Mouse (Mus musculus) heart, adult 2 months (tissue): ENCODE measurements at regions not wholly inside any gene's neighbourhood (a gene's known extent, or its start where the extent isn't known, plus 50 kb on each side); places are given as distances from the start of the nearest gene placed in this dataset.

Experiments
- DNase-seq, 2 experiments: peaks; one replicate each; pipeline ENCODE4 v3.0.0; 2021
- H3K27ac ChIP-seq: fragments of 200-600 bp; 2 replicates; pipeline ENCODE4 v1.8.1; 2022
- H3K27me3 ChIP-seq: fragments of 200-500 bp; 2 replicates; pipeline ENCODE4 v1.6.1; 2012; ENCODE audit warnings: mild to moderate bottlenecking, low read length, inconsistent platforms, mixed read lengths; ENCODE audit not compliant: control insufficient read depth, insufficient read depth
- H3K36me3 ChIP-seq: fragments of 200-500 bp; 2 replicates; pipeline ENCODE4 v1.6.1; 2012; ENCODE audit warnings: low read length, inconsistent platforms; ENCODE audit not compliant: control insufficient read depth, insufficient read depth
- H3K4me1 ChIP-seq: fragments of 200-500 bp; 2 replicates; pipeline ENCODE4 v1.6.1; 2011; ENCODE audit warnings: low read length; ENCODE audit not compliant: control insufficient read depth, insufficient read depth
- H3K4me3 ChIP-seq: fragments of 200-600 bp; 2 replicates; pipeline ENCODE4 v1.8.1; 2022
- H3K79me2 ChIP-seq: fragments of 200-500 bp; replicated peaks from 2 replicates; pipeline ENCODE4 v1.6.1; 2012; ENCODE audit warnings: mild to moderate bottlenecking, inconsistent platforms, low read length, moderate library complexity, mixed read lengths; ENCODE audit not compliant: control insufficient read depth, insufficient read depth
- H3K9ac ChIP-seq: fragments of 200-500 bp; 2 replicates; pipeline ENCODE4 v1.6.1; 2012; ENCODE audit warnings: low read depth, mild to moderate bottlenecking, control low read depth, inconsistent platforms, low read length, mixed read lengths
- CTCF ChIP-seq: fragments of 200-600 bp; IDR thresholded peaks from 2 replicates; pipeline ENCODE4 v1.8.1; 2022; ENCODE audit warnings: antibody characterized with exemption, mild to moderate bottlenecking, moderate library complexity
- EP300 ChIP-seq: fragments of 200-500 bp; IDR thresholded peaks from 2 replicates; pipeline ENCODE4 v1.6.1; 2011; ENCODE audit warnings: low read depth, low read length, control low read depth; ENCODE audit not compliant: insufficient read depth
- POLR2A ChIP-seq: fragments of 200-500 bp; IDR thresholded peaks from 2 replicates; pipeline ENCODE4 v1.6.1; 2011; ENCODE audit warnings: mild to moderate bottlenecking, low read depth, low read length, control low read depth; ENCODE audit not compliant: insufficient read depth
- WGBS: fragments of 180-500 bp; shearing (Covaris S2); methylation state at CpG from one replicate; pipeline ENCODE4 v1.1.7; 2018; 5-methylcytosine and 5-hydroxymethylcytosine counted together
- intact Hi-C: fragments of 180-260 bp; cut with DNase I; formaldehyde crosslinking; loops from one replicate; pipeline ENCODE4 v1.15.1; 2025

- H3K9ac ChIP-seq = no peak overlapping the region
- TF ChIP-seq CTCF = no peak
- no peak for TF ChIP-seq POLR2A
- TF ChIP-seq EP300 = no peak
- no peaks in the 10 kb centered on the region for H3K4me1 ChIP-seq
- WGBS = 34% methylated on average over 3 of the region's 3 CpGs
- H3K4me3 ChIP-seq = no peak overlapping the region
- H3K79me2 ChIP-seq = no peaks in the 10 kb centered on the region
- DNase-seq = no peak
- H3K36me3 ChIP-seq = no peaks in the 10 kb centered on the region
- no peak overlapping the region for H3K27ac ChIP-seq
- intact Hi-C loops = no loop called here
- H3K27me3 ChIP-seq = no peaks in the 10 kb centered on the region
Observed at GRCm38 (mm10) chr9:12879753-12880490, 365.7 kb downstream of the Jrkl start.

- no peaks in the 10 kb centered on the region for H3K36me3 ChIP-seq
- intact Hi-C loops = no loop called here
- no peak overlapping the region for H3K9ac ChIP-seq
- 26% methylated on average over 1 of the region's 1 CpGs for WGBS
- TF ChIP-seq EP300 (no peak), CTCF (peak; percentile 68)
- H3K27ac ChIP-seq = no peak overlapping the region
- no peaks in the 10 kb centered on the region for H3K79me2 ChIP-seq
- no peak overlapping the region for H3K4me3 ChIP-seq
- DNase-seq = no peak
- H3K27me3 ChIP-seq = no peaks in the 10 kb centered on the region
- H3K4me1 ChIP-seq = no peaks in the 10 kb centered on the region
Observed at GRCm38 (mm10) chr9:12876496-12876895, 369.1 kb downstream of the Jrkl start.

GRCm38 (mm10) chr9:12870941-12871340 lies 374.7 kb downstream of the Jrkl start:
- WGBS = 43% methylated on average over 3 of the region's 3 CpGs
- DNase-seq = peak; percentile 23 to 48

More at GRCm38 (mm10) chr9:12870941-12871340, 374.7 kb downstream of the Jrkl start:
- Histone ChIP-seq H3K27ac (no peak overlapping the region), H3K9ac (no peak overlapping the region), H3K79me2 (no peaks in the 10 kb centered on the region), H3K4me3 (no peak overlapping the region), H3K4me1 (no peaks in the 10 kb centered on the region), H3K27me3 (no peaks in the 10 kb centered on the region), H3K36me3 (no peaks in the 10 kb centered on the region)
- intact Hi-C loops = no loop called here
- TF ChIP-seq CTCF (no peak), EP300 (no peak), POLR2A (no peak)
